Mouse (Mus musculus) bone marrow, adult 2 months (tissue): ENCODE measurements around the gene Kcnj11.

Experiments used
- CTCF ChIP-seq: fragments of 200-500 bp; IDR thresholded peaks from 2 replicates; pipeline ENCODE4 v1.5.1; 2011; ENCODE audit warnings: low read length, control low read depth; ENCODE audit not compliant: control insufficient read depth, insufficient read depth
- POLR2A ChIP-seq: fragments of 200-500 bp; IDR thresholded peaks from 2 replicates; pipeline ENCODE4 v1.6.1; 2011; ENCODE audit warnings: low read depth, mild to moderate bottlenecking, control low read depth, low read length, borderline replicate concordance; ENCODE audit not compliant: control insufficient read depth

- TF ChIP-seq POLR2A (no peak), CTCF (no peak)
Measured at GRCm38 (mm10) chr7:46077675-46078074, 22.9 kb downstream of the Kcnj11 start.
